Mouse (Mus musculus) activated CD4-positive, CD25-positive, alpha-beta regulatory T cell, adult 9 weeks (primary cell): ENCODE measurements around the gene Por. TPM values are rescaled to one million over a fixed set of nuclear protein-coding genes. Genes with fewer than 3 reads are reported as not detected.

Source experiments
- polyA plus RNA-seq: library from polyadenylated mRNA; unstranded; fragments of 100-300 nt; shearing (Covaris generic); gene quantifications from one replicate; pipeline ENCODE4 v1.2.1, GENCODE M21; 2017

Gene Por
- polyA plus RNA-seq, result 85.0 TPM

DNA sequence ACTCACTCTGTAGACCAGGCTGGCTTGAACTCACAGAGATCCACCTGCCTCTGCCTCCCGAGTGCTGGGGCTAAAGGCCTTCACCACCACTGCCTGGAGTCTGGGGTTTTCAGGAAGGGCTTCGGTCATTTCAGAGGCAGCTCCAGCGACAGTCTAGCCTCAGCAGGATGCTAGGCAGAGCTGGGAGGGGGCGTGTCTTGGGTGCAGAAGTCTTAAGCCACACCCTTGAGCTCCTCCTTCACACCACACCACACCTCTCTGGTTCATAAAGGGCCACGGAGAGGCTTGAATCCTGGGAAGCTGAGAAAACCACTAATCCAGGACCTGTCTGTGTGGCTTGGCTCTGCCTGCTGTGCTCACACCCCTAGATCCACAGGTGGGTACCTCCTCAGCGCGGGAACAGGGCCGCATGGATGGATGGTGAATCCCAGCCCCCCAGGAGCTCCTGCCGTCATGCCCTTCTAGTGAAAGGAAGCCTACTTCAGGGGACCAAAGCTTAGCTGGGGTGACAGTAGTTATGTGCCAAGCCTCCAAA is at the start of gene Por:
Por (plus strand) TSS at position 293 of the 535 bp plus-strand sequence.

DNA sequence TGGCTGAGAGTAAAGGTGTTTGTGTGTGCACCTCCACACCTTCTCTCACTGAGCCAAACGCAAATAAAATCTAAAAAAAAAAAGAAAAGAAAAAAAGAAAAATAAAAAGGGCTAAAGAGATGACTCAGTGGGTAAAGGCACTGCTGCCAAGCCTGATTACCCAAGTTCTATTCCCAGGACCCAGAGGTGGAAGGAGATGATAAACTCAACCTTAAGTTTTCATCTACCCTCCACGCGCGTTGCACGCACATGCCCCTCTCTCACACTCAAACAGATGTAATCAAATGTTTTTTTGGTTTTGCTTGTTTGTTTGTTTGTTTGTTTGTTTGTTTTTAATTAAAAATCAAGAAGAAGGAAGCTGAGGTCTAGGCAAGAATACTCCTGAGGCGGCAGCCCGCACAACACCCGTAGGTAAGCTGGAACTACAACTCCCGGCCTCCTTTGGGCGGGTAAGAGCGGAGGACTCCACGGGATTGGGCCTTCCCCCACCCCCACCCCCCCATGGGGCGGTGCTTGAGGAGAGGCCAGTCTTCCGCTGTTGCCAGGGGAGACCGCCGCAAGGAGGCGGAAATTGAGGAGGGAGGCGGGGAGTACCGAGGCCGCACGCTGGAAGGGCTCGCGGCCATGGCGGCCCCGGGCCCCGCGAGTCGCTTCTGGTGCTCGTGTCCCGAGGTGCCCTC is 37.6 kb upstream of the Por start, which contains the start of gene Rhbdd2:
Rhbdd2 (plus strand) TSS at position 502 of the 680 bp plus-strand sequence.

DNA sequence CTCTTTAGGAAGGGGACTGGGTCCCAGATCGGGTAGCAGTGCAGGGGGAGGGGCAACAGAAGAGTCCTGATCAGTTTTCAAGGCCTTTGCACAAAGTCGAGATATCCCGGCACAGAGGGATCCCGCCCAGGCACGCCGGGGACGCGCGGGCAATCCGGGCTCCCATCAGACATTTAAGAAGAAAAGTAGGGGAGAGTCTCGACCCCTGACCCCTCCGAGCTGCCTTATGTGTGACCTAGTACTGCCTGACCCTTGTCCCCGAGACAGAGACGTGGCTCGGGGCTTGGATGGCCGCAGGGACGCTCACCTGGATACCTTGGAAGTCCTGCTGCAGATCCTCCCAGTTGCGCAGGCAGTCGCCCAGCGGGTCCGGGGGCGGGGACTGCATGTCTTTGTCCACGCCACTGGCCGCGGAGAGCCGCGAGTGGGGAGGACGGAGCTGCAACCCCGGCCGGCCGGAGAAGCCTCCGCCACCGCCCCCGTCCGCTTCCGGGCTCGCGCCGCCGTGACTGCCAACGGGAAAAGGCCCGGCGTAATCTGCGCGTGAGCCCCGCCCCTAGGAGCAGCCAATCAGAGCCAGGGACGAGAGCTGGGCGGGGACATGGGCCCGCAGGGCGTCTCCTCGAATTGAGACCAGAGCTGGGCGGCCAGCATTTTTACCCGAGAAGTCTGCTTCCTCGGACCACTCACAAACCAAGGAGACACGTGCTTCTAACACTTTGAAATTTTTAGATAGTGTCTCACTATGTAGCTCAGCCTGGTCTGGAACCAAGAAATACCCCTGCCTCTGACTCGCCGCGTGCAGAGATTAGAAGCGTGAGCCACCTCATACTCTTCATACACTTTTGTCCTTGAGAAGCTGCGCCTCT is 74.1 kb downstream of the Por start, which contains the start of gene Tmem120a:
Tmem120a (minus strand) TSS at position 708 of the 869 bp plus-strand sequence.

DNA sequence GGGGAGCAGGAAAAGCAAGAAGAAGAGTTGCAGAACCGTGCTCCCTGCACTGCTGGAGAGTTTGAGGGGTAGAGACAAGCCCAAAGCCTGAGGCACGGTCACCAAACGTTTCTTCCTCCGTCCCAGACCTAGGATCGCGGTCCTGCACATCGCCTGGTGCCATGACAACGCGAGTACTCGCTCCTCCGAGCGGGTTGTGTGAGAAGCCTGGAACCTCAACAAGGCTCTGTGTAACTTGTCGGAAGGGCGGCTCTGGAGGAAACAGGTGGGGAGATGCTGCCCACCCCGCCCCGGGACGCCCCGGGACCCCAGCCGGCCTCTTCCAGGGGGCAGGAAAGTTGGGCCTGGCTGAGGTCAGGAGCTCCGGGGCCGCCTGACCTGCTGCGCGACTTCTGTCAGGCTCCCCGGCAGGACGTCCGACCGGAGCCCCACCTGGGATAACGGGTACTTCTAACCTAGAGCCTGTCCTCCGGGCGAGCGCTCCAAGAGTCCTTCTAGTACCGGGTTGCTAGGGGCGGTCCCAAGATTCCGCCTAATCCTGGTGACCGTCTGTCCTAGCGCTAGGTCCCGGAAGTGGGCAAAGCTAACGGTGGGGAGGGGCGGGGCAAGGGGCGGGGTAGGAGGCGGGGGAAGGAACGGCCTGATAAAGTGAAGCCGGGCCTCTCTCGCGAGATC is 108.1 kb downstream of the Por start, which contains the start of gene Styxl1:
Styxl1 (minus strand) TSS at position 590 of the 675 bp plus-strand sequence.

DNA sequence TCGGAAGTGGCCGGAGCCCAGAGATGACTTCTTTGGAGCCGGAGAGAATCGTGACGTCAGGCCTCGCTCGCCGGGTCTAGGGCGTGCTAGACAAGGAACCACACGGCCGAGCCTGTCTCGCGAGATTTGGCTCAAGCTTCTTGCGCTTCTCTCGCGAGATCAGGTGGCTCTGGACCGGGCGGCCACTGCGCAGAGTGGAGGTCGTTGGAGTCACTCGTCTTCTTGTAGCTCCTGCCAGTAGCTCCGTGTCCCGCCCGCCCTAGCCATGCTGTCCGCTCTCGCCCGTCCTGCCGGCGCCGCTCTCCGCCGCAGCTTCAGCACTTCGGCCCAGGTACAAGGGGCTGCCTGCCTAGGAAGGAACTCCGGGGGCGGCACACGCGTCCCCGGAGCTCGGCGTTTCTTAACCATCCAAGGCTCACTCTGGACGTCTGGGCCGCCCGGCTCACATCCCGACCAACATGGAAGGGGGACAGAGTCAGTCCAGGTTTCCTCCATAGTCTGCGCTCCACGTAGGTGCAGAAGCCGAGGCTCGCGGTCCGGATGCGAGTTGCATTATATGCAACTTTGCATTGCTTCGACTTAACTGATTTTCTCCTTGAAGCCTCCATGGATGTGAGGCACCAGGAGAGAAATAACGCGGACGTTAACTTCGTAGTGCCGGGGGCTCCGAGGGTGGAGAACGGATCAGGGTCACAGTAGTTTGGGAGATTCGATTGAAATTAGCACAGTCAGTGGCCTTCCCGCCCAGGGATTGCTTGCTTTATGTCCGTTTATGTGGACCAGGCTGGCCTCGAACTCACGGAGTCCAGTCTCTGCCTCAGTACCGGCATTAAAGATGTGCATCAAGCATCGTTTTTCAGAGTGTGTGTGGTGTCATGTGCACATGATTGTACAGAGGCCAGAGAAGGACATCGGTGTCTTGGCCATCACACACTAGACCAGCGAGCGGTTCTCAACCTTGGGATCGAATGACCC is 108.9 kb downstream of the Por start, which contains the start of gene Mdh2:
Mdh2 (plus strand) TSS at position 10 of the 975 bp plus-strand sequence.

Other genes with a start within 250 kb of the Por start
- 15.7 TPM for gene Hip1, start 124.9 kb upstream of the Por start, polyA plus RNA-seq
- gene Ccl26, start 106.5 kb upstream of the Por start, polyA plus RNA-seq, result not detected
- not detected for gene Ccl24, start 97.0 kb upstream of the Por start, polyA plus RNA-seq
- gene Rhbdd2, start 37.4 kb upstream of the Por start, polyA plus RNA-seq, result 29.1 TPM
- gene Tmem120a, start 74.4 kb downstream of the Por start, polyA plus RNA-seq, result 60.2 TPM
- 0.67 TPM for gene Styxl1, start 108.4 kb downstream of the Por start, polyA plus RNA-seq
- gene Mdh2, start 108.4 kb downstream of the Por start, polyA plus RNA-seq, result 545 TPM
- gene Srrm3, start 136.9 kb downstream of the Por start, polyA plus RNA-seq, result not detected
- 1.4 TPM for gene Hspb1, start 217.9 kb downstream of the Por start, polyA plus RNA-seq